Mouse (Mus musculus) embryonic facial prominence, embryonic 14.5 days (tissue): ENCODE measurements around the gene Herc2. TPM values are rescaled to one million over a fixed set of nuclear protein-coding genes. Genes with fewer than 3 reads are reported as not detected.

Experiments used
- ATAC-seq: fragments of 200-750 bp; cut with Nextera tagmentation; 2 replicates; pipeline ENCODE4 v1.8.0; 2017; ENCODE audit warnings: low read depth, moderate number of reproducible peaks, moderate TSS enrichment
- DNase-seq: peaks from one replicate; pipeline ENCODE4 v3.0.0-alpha.2; 2015; ENCODE audit warnings: low spot score
- H3K27ac ChIP-seq: fragments of 300-500 bp; sonication (generic); replicated peaks from 2 replicates; pipeline ENCODE4 v1.5.1; 2014; ENCODE audit warnings: low read depth, mild to moderate bottlenecking, low read length, moderate library complexity
- H3K27me3 ChIP-seq: fragments of 300-500 bp; sonication (generic); replicated peaks from 2 replicates; pipeline ENCODE4 v1.6.1; 2014; ENCODE audit warnings: low read length; ENCODE audit not compliant: control insufficient read depth, insufficient read depth
- H3K36me3 ChIP-seq: fragments of 300-500 bp; sonication (generic); 2 replicates; pipeline ENCODE4 v1.6.1; 2014; ENCODE audit warnings: low read length, mixed read lengths; ENCODE audit not compliant: control insufficient read depth, insufficient read depth
- H3K4me1 ChIP-seq: fragments of 300-500 bp; sonication (generic); 2 replicates; pipeline ENCODE4 v1.6.1; 2014; ENCODE audit warnings: antibody characterized with exemption, low read length; ENCODE audit not compliant: control insufficient read depth, insufficient read depth
- H3K4me2 ChIP-seq: fragments of 300-500 bp; sonication (generic); 2 replicates; pipeline ENCODE4 v1.6.1; 2014; ENCODE audit warnings: low read depth, mild to moderate bottlenecking, low read length, moderate library complexity, mixed read lengths
- H3K4me3 ChIP-seq: fragments of 300-500 bp; sonication (generic); 2 replicates; pipeline ENCODE4 v1.5.1; 2014; ENCODE audit warnings: low read depth, mild to moderate bottlenecking, low read length
- H3K9ac ChIP-seq: fragments of 300-500 bp; sonication (generic); 2 replicates; pipeline ENCODE4 v1.6.1; 2014; ENCODE audit warnings: low read depth, mild to moderate bottlenecking, low read length, moderate library complexity, mixed read lengths
- H3K9me3 ChIP-seq: fragments of 300-500 bp; sonication (generic); 2 replicates; pipeline ENCODE4 v1.6.1; 2016; ENCODE audit warnings: low read length; ENCODE audit not compliant: control insufficient read depth
- WGBS: fragments of 180-500 bp; shearing (Covaris S2); extraction: QIAGEN DNeasy Blood & Tissue Kit; methylation state at CpG from one replicate; pipeline ENCODE4 v1.1.7; 2014; 5-methylcytosine and 5-hydroxymethylcytosine counted together
- polyA plus RNA-seq: library from polyadenylated mRNA; unstranded; fragments of >200 nt; fragmentation: Nextera tagmentation; extraction: Ambion mirVana; gene quantifications from 2 replicates; pipeline ENCODE4 v1.2.1, GENCODE M21; 2014

Herc2 gene
- polyA plus RNA-seq, 1 experiment from 2014 or later, result 26.0 TPM

DNA sequence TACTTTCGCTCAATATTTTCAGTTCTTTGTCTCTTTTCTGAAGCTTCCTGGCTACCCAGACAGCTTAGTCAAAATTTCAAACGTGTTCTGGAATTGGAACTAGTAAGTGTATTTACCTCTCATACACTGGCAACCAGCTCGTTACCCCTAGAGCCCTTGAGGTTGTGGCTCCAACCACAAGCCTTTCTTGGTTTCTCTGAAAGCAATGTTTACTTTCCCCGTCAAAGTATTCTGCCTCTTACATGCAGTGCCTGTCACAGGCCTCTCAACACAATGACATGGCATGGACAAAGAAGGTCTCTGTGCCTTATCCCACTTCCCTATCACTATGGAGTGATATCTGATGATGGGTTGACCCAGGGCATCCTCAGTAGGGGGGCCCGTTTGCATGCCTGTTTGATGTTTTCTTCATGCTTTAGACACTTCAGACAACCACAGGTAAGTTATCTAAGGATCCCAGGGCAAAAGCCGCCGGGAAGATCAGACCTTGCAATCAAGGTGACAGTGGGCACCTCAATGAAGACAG, 31.5 kb upstream of the Herc2 start:
- Histone ChIP-seq H3K4me3 (peak overlapping the region; percentile 73), H3K4me2 (peak overlapping the region; percentile 74), H3K27me3 (no peaks in the 10 kb centered on the region), H3K36me3 (no peaks in the 10 kb centered on the region), H3K9ac (peak overlapping the region; percentile 76), H3K27ac (peak overlapping the region; percentile 60; the same call in 1 of the 2 replicates), H3K4me1 (no peaks in the 10 kb centered on the region), H3K9me3 (no peaks in the 10 kb centered on the region)
- 28% methylated on average over 7 of the region's 7 CpGs for WGBS
- DNase-seq (no peak), ATAC-seq (no peak)

DNA sequence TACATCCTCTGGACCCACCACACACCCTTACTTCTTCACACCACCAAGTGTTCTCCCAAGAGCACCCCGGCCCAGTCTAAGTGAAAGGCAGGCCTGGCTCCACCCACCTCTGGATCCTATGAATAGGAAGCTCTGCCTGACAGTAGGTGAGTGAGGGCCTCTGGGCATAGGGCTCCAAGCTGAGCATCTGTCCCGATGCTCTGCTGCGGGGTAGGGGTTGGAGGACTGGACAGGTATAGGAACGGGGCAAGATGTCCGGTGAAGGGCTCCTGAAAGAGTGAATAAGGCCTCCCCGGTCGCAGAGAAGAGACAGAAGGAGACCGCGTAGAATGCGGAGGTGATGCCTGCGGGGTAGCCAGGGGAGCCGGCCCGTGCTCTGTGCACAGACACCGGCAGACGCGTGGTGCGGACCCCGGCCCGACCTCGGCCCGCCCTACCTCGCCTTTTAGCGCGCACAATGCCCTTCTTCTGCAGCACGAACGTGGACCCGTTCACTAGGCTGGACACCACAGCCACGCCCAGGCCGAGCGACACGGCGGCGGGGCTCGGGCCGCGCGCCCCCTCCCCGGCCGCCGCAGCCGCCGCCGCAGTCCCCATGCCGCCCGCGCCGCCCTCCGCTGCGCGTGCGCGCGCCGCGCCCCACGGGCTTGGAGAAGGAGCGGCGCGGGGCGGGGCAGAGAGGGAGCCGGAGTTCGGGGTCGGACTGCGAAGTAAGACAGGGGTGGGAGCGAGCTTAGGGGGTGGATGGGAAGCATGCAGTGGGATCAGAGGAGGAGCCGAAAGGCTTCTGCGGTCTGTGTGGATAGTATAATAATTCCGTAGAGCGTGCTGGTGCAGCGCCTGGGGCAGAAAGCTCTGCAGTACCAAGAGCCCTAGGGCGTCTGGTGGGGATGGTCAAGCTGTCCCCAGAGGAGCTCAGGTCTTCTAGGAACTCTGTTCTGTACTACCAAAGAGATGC, 30.7 kb upstream of the Herc2 start:
- Histone ChIP-seq H3K4me2 (peak overlapping the region; percentile 74), H3K27ac (peak overlapping the region; percentile 60; the same call in 1 of the 2 replicates), H3K4me3 (peak overlapping the region; percentile 73), H3K36me3 (no peaks in the 10 kb centered on the region), H3K4me1 (no peaks in the 10 kb centered on the region), H3K9ac (peak overlapping the region; percentile 76), H3K27me3 (no peaks in the 10 kb centered on the region), H3K9me3 (no peaks in the 10 kb centered on the region)
- peak; percentile 88 for DNase-seq
- under 1% methylated on average over 38 of the region's 71 CpGs for WGBS
- peak; percentile 95 for ATAC-seq

DNA sequence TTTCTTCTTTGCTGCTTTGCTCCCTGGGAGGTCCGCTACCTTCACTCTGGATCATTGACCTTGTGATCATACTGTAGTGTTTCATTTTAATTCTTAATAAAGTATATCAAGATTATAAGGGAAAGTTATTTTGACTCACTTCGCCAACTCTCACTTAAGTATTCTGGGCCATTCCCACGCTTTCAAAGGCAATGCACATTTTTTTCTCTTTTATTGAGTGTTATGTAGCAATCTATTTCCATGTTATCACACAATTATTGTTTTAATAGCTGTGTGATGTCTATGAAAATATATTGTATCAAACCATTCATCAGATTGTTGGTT, 30.1 kb upstream of the Herc2 start, which contains the start of gene Nipa1:
Nipa1 (minus strand) TSS at position 25 of the 324 bp plus-strand sequence.
- peak within 1 kb of the TSS; percentile 60; the same call in 1 of the 2 replicates for H3K27ac ChIP-seq
- H3K4me3 ChIP-seq, result peak within 1 kb of the TSS; percentile 73
- ATAC-seq, result no peak
- H3K27me3 ChIP-seq, result no peaks in the 10 kb centered on the region
- no peaks in the 10 kb centered on the region for H3K4me1 ChIP-seq
- peak within 1 kb of the TSS; percentile 76 for H3K9ac ChIP-seq
- no peak for DNase-seq
- peak within 1 kb of the TSS; percentile 74 for H3K4me2 ChIP-seq
- WGBS, result 59% methylated on average over 3 of the region's 3 CpGs
- no peaks in the 10 kb centered on the region for H3K9me3 ChIP-seq
- H3K36me3 ChIP-seq, result no peaks in the 10 kb centered on the region

DNA sequence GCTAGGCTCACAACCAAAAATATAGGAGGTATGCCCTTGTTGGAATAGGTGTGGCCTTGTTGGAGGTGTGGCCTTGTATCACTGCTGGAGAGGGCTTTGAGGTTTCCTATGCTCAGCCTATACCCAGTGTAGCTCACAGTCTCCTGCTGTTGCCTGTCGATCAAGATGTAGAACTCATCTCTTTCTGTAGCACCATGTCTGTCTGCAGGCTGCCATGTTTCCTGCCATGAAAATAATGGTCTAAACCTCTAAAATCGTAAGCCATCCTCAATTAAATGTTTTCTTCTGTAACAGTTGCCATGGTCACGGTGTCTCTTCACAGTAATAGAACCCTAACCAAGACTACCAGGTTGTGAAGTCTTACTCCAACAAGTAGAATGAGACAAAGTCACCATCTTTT, 26.4 kb upstream of the Herc2 start:
- H3K9me3 ChIP-seq, result no peaks in the 10 kb centered on the region
- no peaks in the 10 kb centered on the region for H3K36me3 ChIP-seq
- no peaks in the 10 kb centered on the region for H3K27me3 ChIP-seq
- DNase-seq, result no peak
- H3K27ac ChIP-seq, result no peak overlapping the region
- 87% methylated on average over 3 of the region's 3 CpGs for WGBS
- H3K4me2 ChIP-seq, result no peak overlapping the region
- no peak overlapping the region for H3K4me3 ChIP-seq
- no peak overlapping the region for H3K9ac ChIP-seq
- no peaks in the 10 kb centered on the region for H3K4me1 ChIP-seq
- ATAC-seq, result no peak

DNA sequence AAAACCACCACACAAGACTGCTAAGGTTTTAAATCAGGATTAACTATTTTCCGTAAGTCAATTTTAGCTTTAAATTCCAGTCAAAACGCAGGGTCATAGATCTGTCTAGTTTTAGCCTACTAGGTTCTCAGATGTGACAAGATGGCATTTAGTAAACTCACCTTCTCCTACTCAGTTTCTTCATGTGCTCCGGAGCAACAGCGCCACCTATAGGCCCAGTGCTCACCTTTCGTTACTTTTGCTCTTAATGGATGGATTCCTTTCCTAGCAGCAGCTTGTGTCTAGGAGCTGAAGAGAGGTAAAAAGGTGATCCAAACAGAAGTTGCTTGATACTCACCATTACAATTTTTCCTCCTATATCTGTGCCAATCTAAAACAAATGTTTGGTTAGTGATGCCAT, 7.6 kb upstream of the Herc2 start:
- no peaks in the 10 kb centered on the region for H3K27me3 ChIP-seq
- H3K36me3 ChIP-seq, result no peaks in the 10 kb centered on the region
- H3K4me1 ChIP-seq, result no peaks in the 10 kb centered on the region
- peak; percentile 68 for DNase-seq
- H3K9ac ChIP-seq, result no peak overlapping the region
- no peaks in the 10 kb centered on the region for H3K9me3 ChIP-seq
- H3K4me3 ChIP-seq, result no peak overlapping the region
- WGBS, result 19% methylated on average over 5 of the region's 5 CpGs
- no peak overlapping the region for H3K4me2 ChIP-seq
- peak; percentile 50; the same call in 1 of the 2 replicates for ATAC-seq
- H3K27ac ChIP-seq, result no peak overlapping the region

DNA sequence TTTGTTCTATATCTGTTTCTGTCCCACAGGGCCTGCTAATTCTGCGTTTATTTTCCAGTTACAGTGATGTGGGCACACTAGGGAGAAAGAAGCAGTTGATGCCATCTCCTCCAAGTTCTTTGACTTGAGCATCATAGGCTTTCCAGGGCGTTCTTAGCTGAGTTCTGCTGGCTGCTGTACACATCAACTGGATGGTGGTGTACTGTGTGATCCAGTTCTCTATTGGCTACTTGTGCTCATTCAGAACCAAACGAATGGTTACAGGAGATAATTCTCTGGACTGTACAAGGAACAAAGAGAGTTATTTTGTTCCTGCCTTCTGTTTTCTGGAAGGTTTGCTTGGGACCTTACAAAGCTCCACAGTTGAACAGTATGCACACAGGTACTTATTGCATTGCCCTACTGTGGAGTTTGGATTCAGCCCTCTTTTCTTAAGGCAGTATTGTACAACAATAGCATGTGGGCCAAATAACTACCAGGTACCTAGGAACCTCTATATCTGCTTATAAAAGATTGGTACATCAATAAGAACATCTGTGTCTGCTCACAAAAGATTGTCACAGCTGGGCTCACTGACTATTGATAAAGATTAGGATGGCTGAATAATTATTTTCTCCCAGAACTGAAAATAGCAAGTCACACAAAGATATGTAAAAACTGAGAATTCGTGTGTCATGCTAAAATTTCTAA, 6.3 kb upstream of the Herc2 start:
- Histone ChIP-seq H3K27ac (no peak overlapping the region), H3K4me1 (no peaks in the 10 kb centered on the region), H3K4me2 (no peak overlapping the region), H3K4me3 (no peak overlapping the region), H3K36me3 (no peaks in the 10 kb centered on the region), H3K9me3 (no peaks in the 10 kb centered on the region), H3K27me3 (no peaks in the 10 kb centered on the region), H3K9ac (no peak overlapping the region)
- no peak for ATAC-seq
- DNase-seq, result no peak
- 53% methylated on average over 4 of the region's 4 CpGs for WGBS

DNA sequence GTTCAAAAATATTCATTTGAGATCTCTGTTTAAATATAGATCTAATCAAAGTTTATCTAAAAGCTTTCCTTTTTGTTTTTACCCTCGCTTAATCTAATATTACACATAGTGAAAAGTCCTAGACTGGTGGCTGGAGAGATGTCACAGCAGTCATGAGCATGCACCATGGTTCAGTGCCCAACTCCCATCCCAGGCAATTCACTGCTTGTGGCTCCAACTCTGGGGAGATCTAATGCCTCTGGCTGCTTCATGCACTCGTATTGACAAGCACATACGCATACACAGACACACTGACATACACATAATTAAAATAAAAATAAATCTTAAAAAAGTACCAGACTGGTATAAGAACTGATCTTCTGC, 5.7 kb upstream of the Herc2 start:
- H3K27me3 ChIP-seq, result no peaks in the 10 kb centered on the region
- DNase-seq (no peak), ATAC-seq (no peak)
- H3K27ac ChIP-seq, result no peak overlapping the region
- H3K4me3 ChIP-seq, result no peak overlapping the region
- H3K36me3 ChIP-seq, result no peaks in the 10 kb centered on the region
- no peak overlapping the region for H3K9ac ChIP-seq
- no peaks in the 10 kb centered on the region for H3K9me3 ChIP-seq
- H3K4me2 ChIP-seq, result no peak overlapping the region
- H3K4me1 ChIP-seq, result peaks cover 3% of the 10 kb centered on the region; the same call in 1 of the 2 replicates
- 84% methylated on average over 3 of the region's 3 CpGs for WGBS

DNA sequence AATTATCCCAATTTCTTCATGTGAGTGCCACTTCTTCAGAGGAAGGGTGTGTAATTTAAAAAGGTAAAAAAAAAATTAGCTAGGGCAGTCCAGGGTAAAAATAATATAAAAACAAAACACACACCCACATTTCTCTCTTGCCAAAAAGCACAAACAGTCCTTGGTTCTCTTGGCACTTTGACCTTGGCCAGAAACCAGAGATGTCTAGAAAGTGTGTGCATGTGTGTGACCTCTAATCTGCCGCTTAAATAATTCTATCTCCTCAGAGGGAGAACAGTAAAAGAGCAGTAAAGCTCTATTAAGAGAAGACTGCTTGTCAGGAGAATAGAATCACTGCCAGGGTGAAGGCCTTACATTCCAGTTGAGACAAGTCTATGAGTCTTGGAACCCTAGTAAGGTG, 2.8 kb upstream of the Herc2 start:
- no peaks in the 10 kb centered on the region for H3K27me3 ChIP-seq
- no peak overlapping the region for H3K27ac ChIP-seq
- WGBS, result 81% methylated on average over 1 of the region's 1 CpGs
- no peak for ATAC-seq
- H3K9ac ChIP-seq, result no peak overlapping the region
- H3K36me3 ChIP-seq, result 0 out of 2 replicates have a peak, but pooled peaks cover 3% of the 10 kb centered on the region
- no peak for DNase-seq
- peaks cover 11% of the 10 kb centered on the region; the same call in 1 of the 2 replicates for H3K4me1 ChIP-seq
- H3K9me3 ChIP-seq, result no peaks in the 10 kb centered on the region
- no peak overlapping the region for H3K4me3 ChIP-seq
- no peak overlapping the region for H3K4me2 ChIP-seq
